In the genomic region with DNA sequence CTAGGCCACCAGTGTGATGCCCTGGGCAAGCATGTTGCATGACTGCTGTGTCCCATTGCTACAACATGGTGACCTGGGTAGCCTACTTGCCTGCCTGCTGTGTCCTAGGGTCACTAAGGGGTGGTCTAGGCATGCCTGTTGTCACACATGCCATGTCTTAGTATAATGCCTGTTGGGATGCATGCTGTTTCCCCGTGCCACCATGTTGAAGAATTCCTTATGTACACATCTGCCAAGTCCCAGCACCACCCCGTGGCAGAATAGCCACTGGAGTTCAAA, we compare ENCODE assay signal across 9 mouse cellular contexts. TPM values are rescaled to one million over a fixed set of nuclear protein-coding genes. Genes with fewer than 3 reads are reported as not detected.
A peak's percentile ranks its signal among the peaks of the same experiment; 100 is the strongest.
DNase-seq lines count a peak whose midpoint lies in the region; ATAC-seq and TF ChIP-seq lines count a peak whose summit lies in the region.
"Had no signal": no experiment of that assay in that cellular context is flagged by ENCODE, and none has a peak within 500 bp of the region (broad histone marks: within the 10 kb centered on the region; RNA-seq: fewer than 3 reads in every experiment).

No protein-coding gene starts in this region.

- no peak overlapping the region for H3K4me3 ChIP-seq in hindbrain, embryonic 12.5 days
- H3K4me3 ChIP-seq in hindbrain, embryonic 14.5 days (replicated peaks; ENCODE audit: low read length), result no peak overlapping the region
- no peak overlapping the region for H3K4me3 ChIP-seq in lung, embryonic 14.5 days (ENCODE audit: low read depth, low read length)
- no peak overlapping the region for H3K4me3 ChIP-seq in lung, postnatal 0 days (ENCODE audit: low read depth, low read length)

- 85% methylated on average over 2 of the region's 2 CpGs for WGBS in hindbrain, embryonic 12.5 days
- 87% methylated on average over 2 of the region's 2 CpGs for WGBS in hindbrain, embryonic 14.5 days
- WGBS in lung, embryonic 14.5 days, result 65% methylated on average over 2 of the region's 2 CpGs
- WGBS in lung, postnatal 0 days, result 76% methylated on average over 2 of the region's 2 CpGs

- H3K9ac ChIP-seq in hindbrain, embryonic 12.5 days, result no peak overlapping the region
- no peak overlapping the region for H3K9ac ChIP-seq in hindbrain, embryonic 14.5 days
- H3K9ac ChIP-seq in lung, embryonic 14.5 days, result no peak overlapping the region
- H3K9ac ChIP-seq in lung, postnatal 0 days (replicated peaks; ENCODE audit: low read depth), result no peak overlapping the region

- no peak for TF ChIP-seq EP300 in lung, postnatal 0 days (IDR thresholded peaks at IDR 0.05)

- peaks cover 4% of the 10 kb centered on the region; the same call in 1 of the 2 replicates for H3K4me1 ChIP-seq in hindbrain, embryonic 12.5 days
- H3K4me1 ChIP-seq in hindbrain, embryonic 14.5 days (replicated peaks; ENCODE audit: control insufficient read depth, insufficient read depth, low read length), result 0 out of 2 replicates have a peak, but pooled peaks cover 4% of the 10 kb centered on the region
- 0 out of 2 replicates have a peak, but pooled peaks cover 5% of the 10 kb centered on the region for H3K4me1 ChIP-seq in lung, embryonic 14.5 days (ENCODE audit: insufficient read depth)
- H3K4me1 ChIP-seq in lung, postnatal 0 days (ENCODE audit: insufficient read depth, low read depth, low read length), result peaks cover 3% of the 10 kb centered on the region; the same call in 1 of the 2 replicates

- ATAC-seq in hindbrain, embryonic 12.5 days (ENCODE audit: low FRiP score), result peak; percentile 20; the same call in 1 of the 2 replicates
- no peak for ATAC-seq in hindbrain, embryonic 14.5 days (ENCODE audit: low FRiP score)
- ATAC-seq in lung, embryonic 14.5 days (ENCODE audit: insufficient read depth), result peak; percentile 6; the same call in 1 of the 2 replicates
- no peak for ATAC-seq in lung, postnatal 0 days
- ATAC-seq in erythroblast, adult 5-6 weeks (replicated peaks; ENCODE audit: low FRiP score, poor library complexity, severe bottlenecking), result peak; percentile 29; the same call in 1 of the 2 replicates

- DNase-seq in hindbrain, embryonic 14.5 days (ENCODE audit: low spot score), result no peak
- DNase-seq in lung, embryonic 14.5 days, result no peak
- DNase-seq in lung, postnatal 0 days (ENCODE audit: low spot score), result no peak
- DNase-seq in naive thymus-derived CD4-positive, alpha-beta T cell, adult 2 months (ENCODE audit: low read depth), result peak; percentile 16
- DNase-seq in adipocyte (ENCODE audit: low spot score), result no peak
- DNase-seq in layer of hippocampus, postnatal 14 days (ENCODE audit: low spot score in 2 of 2), result no peak

- TF ChIP-seq CTCF in lung, embryonic 14.5 days (IDR thresholded peaks at IDR 0.05; ENCODE audit: low read depth), result no peak
- no peak for TF ChIP-seq CTCF in lung, postnatal 0 days (IDR thresholded peaks at IDR 0.05)

- H3K4me2 ChIP-seq in hindbrain, embryonic 12.5 days (replicated peaks), result no peak overlapping the region
- H3K4me2 ChIP-seq in hindbrain, embryonic 14.5 days (replicated peaks), result no peak overlapping the region
- no peak overlapping the region for H3K4me2 ChIP-seq in lung, embryonic 14.5 days
- H3K4me2 ChIP-seq in lung, postnatal 0 days (replicated peaks; ENCODE audit: low read depth, low read length), result no peak overlapping the region

- H3K9me3 ChIP-seq in hindbrain, embryonic 12.5 days (replicated peaks), result no peaks in the 10 kb centered on the region
- H3K9me3 ChIP-seq in hindbrain, embryonic 14.5 days (ENCODE audit: control insufficient read depth, low read length), result no peaks in the 10 kb centered on the region
- no peaks in the 10 kb centered on the region for H3K9me3 ChIP-seq in lung, embryonic 14.5 days (ENCODE audit: low read depth, low read length)
- no peaks in the 10 kb centered on the region for H3K9me3 ChIP-seq in lung, postnatal 0 days (ENCODE audit: low read length)

- no peak overlapping the region for H3K27ac ChIP-seq in hindbrain, embryonic 12.5 days
- H3K27ac ChIP-seq in hindbrain, embryonic 14.5 days, result no peak overlapping the region
- H3K27ac ChIP-seq in lung, embryonic 14.5 days (ENCODE audit: low read depth), result no peak overlapping the region
- no peak overlapping the region for H3K27ac ChIP-seq in lung, postnatal 0 days (ENCODE audit: low read length)

- no peaks in the 10 kb centered on the region for H3K27me3 ChIP-seq in hindbrain, embryonic 12.5 days
- no peaks in the 10 kb centered on the region for H3K27me3 ChIP-seq in hindbrain, embryonic 14.5 days (ENCODE audit: control insufficient read depth, insufficient read depth, low read length)
- no peaks in the 10 kb centered on the region for H3K27me3 ChIP-seq in lung, embryonic 14.5 days (ENCODE audit: insufficient read depth, low read length)
- no peaks in the 10 kb centered on the region for H3K27me3 ChIP-seq in lung, postnatal 0 days (replicated peaks; ENCODE audit: insufficient read depth, low read length)

- no peaks in the 10 kb centered on the region for H3K36me3 ChIP-seq in hindbrain, embryonic 12.5 days
- no peaks in the 10 kb centered on the region for H3K36me3 ChIP-seq in hindbrain, embryonic 14.5 days (replicated peaks; ENCODE audit: control insufficient read depth, insufficient read depth)
- no peaks in the 10 kb centered on the region for H3K36me3 ChIP-seq in lung, embryonic 14.5 days (ENCODE audit: insufficient read depth)
- no peaks in the 10 kb centered on the region for H3K36me3 ChIP-seq in lung, postnatal 0 days (ENCODE audit: insufficient read depth, low read length)

RNA-seq across cellular contexts. Expression of a gene that starts 19.6 kb away (rescaled TPM):
- polyA plus RNA-seq in hindbrain, embryonic 12.5 days (2016; fragmentation: Nextera tagmentation; extraction: Ambion mirVana), result 139 and 151 TPM in 2 replicates
- 201 and 209 TPM in 2 replicates for polyA plus RNA-seq in hindbrain, embryonic 14.5 days (2014; fragmentation: Nextera tagmentation; extraction: Ambion mirVana)
- 51.9 and 56.3 TPM in 2 replicates for polyA plus RNA-seq in lung, embryonic 14.5 days (2014; fragmentation: Nextera tagmentation; extraction: Ambion mirVana)
- polyA plus RNA-seq in lung, postnatal 0 days (2015; fragmentation: Nextera tagmentation; extraction: Ambion mirVana), result 32.3 and 41.1 TPM in 2 replicates
- 2.5 and 25.7 TPM in 2 replicates for total RNA-seq in erythroblast, adult 5-6 weeks (2015; ENCODE audit: low replicate concordance)
- 3.2 and 8.0 TPM in 2 replicates for total RNA-seq in erythroblast, adult 5-6 weeks (2017; ENCODE audit: low replicate concordance)
- 10 to 100 TPM; 60.0 to 60.1 TPM for total RNA-seq in layer of hippocampus, postnatal 14 days (2021)
- total RNA-seq: MEL had no signal

Comparison
In these comparisons a context has a peak if more than half of its experiments do, and no peak if none do; other contexts are left out.
1. ATAC-seq: peak in hindbrain, embryonic 12.5 days (single experiment), lung, embryonic 14.5 days (single experiment) and erythroblast, adult 5-6 weeks (single experiment); none in hindbrain, embryonic 14.5 days (single experiment) and lung, postnatal 0 days (single experiment).